Mouse (Mus musculus) stomach, embryonic 16.5 days (tissue): ENCODE results near the gene Tcl1b5. TPM values are rescaled to one million over a fixed set of nuclear protein-coding genes. Genes with fewer than 3 reads are reported as not detected.
"Not testable (repeated sequence)": the region's sequence is repeated elsewhere in the genome, so short reads cannot be mapped to it uniquely, and the experiment has no call there.

Source experiments
- ATAC-seq: fragments of 200-750 bp; cut with Nextera tagmentation; 2 replicates; pipeline ENCODE4 v1.8.0; 2017; ENCODE audit warnings: moderate number of reproducible peaks, moderate TSS enrichment; ENCODE audit not compliant: insufficient read depth, low FRiP score
- H3K27ac ChIP-seq: fragments of 300-500 bp; sonication (generic); 2 replicates; pipeline ENCODE4 v1.5.1; 2014; ENCODE audit warnings: low read length
- H3K27me3 ChIP-seq: fragments of 300-500 bp; sonication (generic); 2 replicates; pipeline ENCODE4 v1.6.1; 2014; ENCODE audit warnings: low read length, control low read depth, mixed read lengths; ENCODE audit not compliant: control insufficient read depth, insufficient read depth
- H3K36me3 ChIP-seq: fragments of 300-500 bp; sonication (generic); 2 replicates; pipeline ENCODE4 v1.6.1; 2014; ENCODE audit warnings: low read length; ENCODE audit not compliant: control insufficient read depth, insufficient read depth
- H3K4me1 ChIP-seq: fragments of 300-500 bp; sonication (generic); 2 replicates; pipeline ENCODE4 v1.6.1; 2014; ENCODE audit warnings: low read length, control low read depth, mixed read lengths; ENCODE audit not compliant: control insufficient read depth, insufficient read depth
- H3K4me2 ChIP-seq: fragments of 300-500 bp; sonication (generic); 2 replicates; pipeline ENCODE4 v1.6.1; 2014; ENCODE audit warnings: low read depth, low read length, mixed read lengths
- H3K4me3 ChIP-seq: fragments of 300-500 bp; sonication (generic); replicated peaks from 2 replicates; pipeline ENCODE4 v1.5.1; 2014; ENCODE audit warnings: mild to moderate bottlenecking, low read length
- H3K9ac ChIP-seq: fragments of 300-500 bp; sonication (generic); 2 replicates; pipeline ENCODE4 v1.6.1; 2014; ENCODE audit warnings: low read length
- H3K9me3 ChIP-seq: fragments of 300-500 bp; sonication (generic); replicated peaks from 2 replicates; pipeline ENCODE4 v1.6.1; 2016; ENCODE audit warnings: low read length, control low read depth; ENCODE audit not compliant: control insufficient read depth
- WGBS: fragments of 180-500 bp; shearing (Covaris S2); extraction: QIAGEN DNeasy Blood & Tissue Kit; methylation state at CpG from one replicate; pipeline ENCODE4 v1.1.7; 2014; 5-methylcytosine and 5-hydroxymethylcytosine counted together
- polyA plus RNA-seq: library from polyadenylated mRNA; unstranded; fragments of >200 nt; fragmentation: Nextera tagmentation; extraction: Ambion mirVana; gene quantifications from 2 replicates; pipeline ENCODE4 v1.2.1, GENCODE M21; 2015

Tcl1b5 gene
- polyA plus RNA-seq: not detected in 2 replicates

DNA sequence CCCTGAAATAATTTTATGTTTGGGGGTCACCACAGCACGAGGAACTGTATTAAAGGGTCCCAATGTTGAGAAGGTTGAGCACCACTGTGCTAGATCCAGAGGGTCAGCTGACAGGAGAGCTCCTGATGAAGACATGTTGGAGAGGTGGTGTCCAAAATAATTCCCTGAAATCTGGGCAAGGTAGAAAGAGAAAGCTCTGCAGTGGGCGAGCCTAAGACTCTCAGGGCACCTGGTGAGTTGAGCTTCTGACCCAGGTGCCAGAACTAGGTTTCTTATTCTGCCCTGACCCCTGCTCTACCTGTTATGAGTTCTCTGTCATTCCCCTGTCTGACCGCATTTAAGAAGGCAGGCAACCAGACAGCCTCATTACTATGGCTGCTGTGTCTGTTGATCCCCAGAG lies at the start of gene Tcl1b5:
Gene Tcl1b5 (plus strand): TSS at position 301 of the 400 bp plus-strand sequence.
- WGBS: 63% methylated on average over 3 of the region's 3 CpGs
- not testable (repeated sequence) for H3K4me2 ChIP-seq

DNA sequence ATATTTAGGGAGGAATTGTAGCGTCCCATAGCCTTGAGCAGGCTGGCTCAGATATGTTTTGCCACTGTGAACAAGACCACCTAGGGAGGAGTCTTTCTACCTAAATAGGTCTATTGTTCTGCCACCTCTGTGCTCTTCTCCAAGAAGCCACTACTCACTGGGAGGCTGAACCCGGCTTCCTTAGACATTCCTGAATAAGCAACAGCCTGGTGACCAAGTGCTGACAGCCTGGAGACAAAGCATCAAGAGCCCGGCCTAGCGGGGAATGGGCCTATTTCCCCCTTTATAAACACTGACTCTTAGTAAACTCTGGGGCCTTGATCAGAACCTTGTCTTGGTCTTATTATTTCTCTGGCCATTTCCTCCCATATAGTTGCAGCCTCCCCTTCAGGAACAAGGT lies 49.6 kb upstream of the Tcl1b5 start:
- Histone ChIP-seq H3K9ac (no peak overlapping the region), H3K4me2 (no peak overlapping the region), H3K4me3 (no peak overlapping the region), H3K27ac (no peak overlapping the region), H3K4me1 (no peaks in the 10 kb centered on the region), H3K36me3 (no peaks in the 10 kb centered on the region), H3K9me3 (no peaks in the 10 kb centered on the region), H3K27me3 (no peaks in the 10 kb centered on the region)
- no peak for ATAC-seq
- WGBS: 67% methylated on average over 4 of the region's 4 CpGs

More for the DNA sequence above, at the start of gene Tcl1b5:
- not testable (repeated sequence) for H3K27me3 ChIP-seq, H3K9me3 ChIP-seq, H3K4me3 ChIP-seq, ATAC-seq, H3K9ac ChIP-seq, H3K27ac ChIP-seq, H3K36me3 ChIP-seq, H3K4me1 ChIP-seq

DNA sequence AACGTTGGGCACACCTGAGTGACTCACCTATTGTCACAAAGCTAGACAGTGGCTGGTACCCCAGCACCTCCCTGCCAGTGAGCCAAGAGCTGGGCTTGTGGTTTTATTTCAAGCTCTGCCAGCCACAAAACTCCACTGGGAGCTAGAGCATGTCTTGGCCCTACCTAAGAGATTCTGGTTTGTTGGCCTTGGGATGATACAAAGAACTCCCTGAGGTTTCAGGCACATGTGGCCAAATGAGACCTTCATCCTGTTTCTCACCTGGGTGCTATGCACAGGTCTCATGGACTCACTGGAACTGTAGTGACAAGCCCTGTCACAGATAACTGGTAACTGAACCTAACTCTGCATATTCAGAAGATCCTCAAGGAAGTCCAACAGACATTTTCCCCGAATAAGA lies 48.5 kb upstream of the Tcl1b5 start:
- Histone ChIP-seq H3K27me3 (no peaks in the 10 kb centered on the region), H3K9me3 (no peaks in the 10 kb centered on the region), H3K36me3 (no peaks in the 10 kb centered on the region), H3K4me1 (no peaks in the 10 kb centered on the region), H3K4me3 (no peak overlapping the region), H3K9ac (no peak overlapping the region), H3K4me2 (no peak overlapping the region), H3K27ac (no peak overlapping the region)
- WGBS: 83% methylated on average over 2 of the region's 2 CpGs
- ATAC-seq: no peak

DNA sequence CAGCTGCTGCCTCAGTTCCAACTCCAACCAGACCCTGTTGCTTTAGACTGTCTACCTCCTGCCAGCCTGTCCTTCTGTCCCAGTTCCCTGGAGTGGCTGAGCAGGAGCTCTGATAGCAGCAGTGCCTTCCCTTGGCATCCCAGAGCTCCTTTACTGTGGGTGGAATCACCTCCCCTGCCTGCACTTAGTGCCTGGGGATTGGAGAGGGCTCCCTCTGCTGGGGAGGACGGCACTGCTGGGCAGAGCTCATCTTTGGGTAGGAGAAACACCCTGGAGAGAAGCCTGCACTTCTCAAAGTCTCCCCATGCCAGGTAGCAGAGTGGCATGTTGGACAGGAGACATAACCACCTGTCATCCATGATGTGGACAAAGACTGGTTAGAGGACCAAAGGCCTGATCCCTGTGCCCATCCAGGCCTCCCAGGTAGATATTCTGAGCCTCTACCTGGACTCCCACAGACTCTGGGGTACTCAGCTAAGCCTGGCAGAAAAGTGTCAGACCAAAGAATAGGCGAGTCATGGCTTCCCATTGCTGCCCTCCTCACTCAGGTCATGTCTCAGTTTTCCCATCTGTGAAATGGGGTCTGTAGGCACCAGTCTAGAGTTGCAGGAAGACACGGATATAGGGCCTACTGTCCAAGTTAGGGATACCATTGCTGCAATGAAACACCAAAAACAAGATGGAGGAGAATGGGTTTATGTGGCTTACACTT lies 46.5 kb upstream of the Tcl1b5 start:
- H3K4me1 ChIP-seq, H3K4me2 ChIP-seq, H3K27me3 ChIP-seq, H3K9me3 ChIP-seq, H3K27ac ChIP-seq, H3K4me3 ChIP-seq, H3K36me3 ChIP-seq, H3K9ac ChIP-seq, ATAC-seq: not testable (repeated sequence)
- 65% methylated on average over 3 of the region's 3 CpGs for WGBS

DNA sequence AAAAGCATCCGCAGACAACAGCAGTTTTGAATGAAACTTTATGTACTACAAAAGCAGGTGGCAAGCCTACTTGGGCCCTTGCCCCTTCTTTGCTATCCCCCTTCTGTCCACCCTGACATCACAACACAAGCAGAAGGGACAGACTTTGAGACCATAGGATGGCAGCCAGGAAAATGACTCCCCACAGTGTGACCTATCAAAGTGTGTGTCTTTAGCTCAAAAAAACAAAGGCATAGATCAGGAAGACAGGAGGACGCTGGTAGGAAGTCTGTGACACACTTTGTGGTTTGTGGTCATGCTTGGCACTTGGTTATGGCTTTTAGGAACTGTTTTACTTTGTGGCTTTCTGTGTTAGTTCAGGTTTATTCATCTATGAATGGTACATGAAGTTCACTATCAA lies 42.0 kb upstream of the Tcl1b5 start:
- not testable (repeated sequence) for H3K4me2 ChIP-seq, H3K4me1 ChIP-seq, H3K9me3 ChIP-seq, H3K27me3 ChIP-seq, H3K36me3 ChIP-seq, ATAC-seq, H3K4me3 ChIP-seq, H3K27ac ChIP-seq, H3K9ac ChIP-seq
- WGBS: 52% methylated on average over 2 of the region's 2 CpGs

DNA sequence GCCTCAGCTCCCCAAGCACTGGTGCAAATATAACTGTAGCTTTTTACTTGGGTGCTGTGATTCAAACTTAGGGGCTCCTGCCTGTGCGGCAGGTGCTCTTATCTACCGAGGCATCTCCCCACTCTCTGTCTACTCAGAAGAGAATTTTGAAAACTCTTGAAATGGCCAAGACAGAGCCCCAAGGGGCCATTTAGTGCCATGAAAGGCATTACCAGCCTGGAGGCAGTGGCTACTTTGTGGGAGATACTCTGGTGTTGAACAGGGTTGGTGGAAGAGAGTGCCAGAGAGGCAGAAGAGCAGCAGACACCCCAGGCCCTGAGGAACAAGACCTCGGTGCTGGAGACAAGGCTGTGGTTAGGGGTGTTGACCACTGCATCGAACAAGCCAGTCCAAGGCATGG lies 41.3 kb upstream of the Tcl1b5 start:
- H3K4me1 ChIP-seq, H3K36me3 ChIP-seq, H3K9ac ChIP-seq, H3K27ac ChIP-seq, H3K27me3 ChIP-seq, H3K4me3 ChIP-seq, ATAC-seq, H3K9me3 ChIP-seq, H3K4me2 ChIP-seq: not testable (repeated sequence)
- 74% methylated on average over 4 of the region's 4 CpGs for WGBS

DNA sequence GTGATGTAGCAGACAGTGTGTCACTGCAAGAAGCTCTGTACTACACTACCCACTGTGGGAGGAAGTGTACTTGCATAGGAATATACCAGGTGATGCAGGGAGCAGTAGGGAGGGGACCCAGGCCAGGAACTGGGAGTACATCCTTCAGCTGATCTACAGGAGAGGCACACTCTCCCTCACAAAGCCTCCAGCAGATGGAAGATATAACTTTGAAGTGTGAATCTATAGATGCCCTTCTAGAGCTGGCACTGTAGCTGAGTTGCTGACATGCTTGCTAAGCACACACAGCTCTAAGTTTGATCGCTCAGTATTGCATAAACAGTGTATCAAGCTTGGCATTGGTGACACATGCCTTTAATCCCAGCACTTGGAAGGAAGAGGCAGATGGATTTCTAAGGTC lies 38.4 kb upstream of the Tcl1b5 start:
- H3K9me3 ChIP-seq, H3K4me3 ChIP-seq, H3K27ac ChIP-seq, ATAC-seq, H3K9ac ChIP-seq, H3K4me2 ChIP-seq, H3K27me3 ChIP-seq, H3K36me3 ChIP-seq, H3K4me1 ChIP-seq: not testable (repeated sequence)
- WGBS: 58% methylated on average over 1 of the region's 1 CpGs

DNA sequence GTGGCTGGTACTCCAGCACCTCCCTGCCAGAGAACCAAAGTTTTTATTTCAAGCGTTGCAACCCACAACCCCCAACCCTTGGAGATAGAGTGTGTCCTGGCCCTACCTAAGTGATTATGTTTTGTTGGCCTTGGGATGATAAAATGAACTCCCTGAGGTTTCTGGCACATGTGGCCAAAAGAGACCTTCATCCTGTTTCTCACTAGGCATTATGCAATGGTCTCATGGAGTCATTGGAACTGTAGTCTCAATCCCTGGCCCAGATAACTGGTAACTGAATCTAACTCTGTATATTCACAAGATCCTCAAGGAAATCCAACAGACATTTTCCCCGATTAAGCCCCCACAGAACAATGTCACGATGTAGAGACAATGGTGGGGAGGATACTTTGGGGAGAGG lies 33.0 kb upstream of the Tcl1b5 start:
- no peak overlapping the region for H3K9ac ChIP-seq

DNA sequence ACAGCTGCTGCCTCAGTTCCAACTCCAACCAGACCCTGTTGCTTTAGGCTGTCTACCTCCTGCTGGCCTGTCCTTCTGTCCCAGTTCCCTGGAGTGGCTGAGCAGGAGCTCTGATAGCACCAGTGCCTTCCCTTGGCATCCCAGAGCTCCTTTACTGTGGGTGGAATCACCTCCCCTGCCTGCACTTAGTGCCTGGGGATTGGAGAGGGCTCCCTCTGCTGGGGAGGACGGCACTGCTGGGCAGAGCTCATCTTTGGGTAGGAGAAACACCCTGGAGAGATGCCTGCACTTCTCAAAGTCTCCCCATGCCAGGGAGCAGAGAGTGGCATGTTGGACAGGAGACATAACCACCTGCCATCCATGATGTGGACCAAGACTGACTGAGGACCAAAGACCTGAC lies 31.2 kb upstream of the Tcl1b5 start:
- not testable (repeated sequence) for H3K4me1 ChIP-seq, H3K4me3 ChIP-seq, H3K9ac ChIP-seq, H3K36me3 ChIP-seq, ATAC-seq, H3K27me3 ChIP-seq, H3K9me3 ChIP-seq, H3K4me2 ChIP-seq, H3K27ac ChIP-seq
- 33% methylated on average over 1 of the region's 1 CpGs for WGBS

More for the DNA sequence above, 33.0 kb upstream of the Tcl1b5 start:
- no peak overlapping the region for H3K4me3 ChIP-seq
- H3K4me2 ChIP-seq: no peak overlapping the region
- H3K27ac ChIP-seq: no peak overlapping the region
- 84% methylated on average over 3 of the region's 3 CpGs for WGBS
- no peaks in the 10 kb centered on the region for H3K4me1 ChIP-seq
- no peak for ATAC-seq
- H3K9me3 ChIP-seq: no peaks in the 10 kb centered on the region
- no peaks in the 10 kb centered on the region for H3K36me3 ChIP-seq
- H3K27me3 ChIP-seq: no peaks in the 10 kb centered on the region
